In the genomic region with DNA sequence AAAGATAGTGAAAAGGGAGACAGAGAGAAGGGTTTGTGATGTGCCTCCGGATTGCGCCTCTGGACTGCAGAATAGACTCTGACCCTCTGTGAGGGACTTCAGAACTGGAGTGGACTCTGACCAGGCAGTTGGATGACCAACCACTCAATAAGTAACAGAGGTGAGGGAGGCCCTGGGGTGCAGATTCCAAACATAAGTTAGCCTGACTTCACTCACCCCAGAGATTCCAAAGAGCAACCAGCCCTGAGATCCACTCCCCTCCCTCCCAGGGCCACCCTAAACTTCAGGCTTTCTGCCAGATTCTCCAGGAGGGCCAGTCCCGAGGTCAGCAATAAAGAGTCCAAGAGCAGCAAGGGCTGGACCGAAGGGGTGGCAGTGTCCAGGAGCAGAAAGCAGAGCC, we compare ENCODE assay signal across 14 mouse cellular contexts. TPM values are rescaled to one million over a fixed set of nuclear protein-coding genes. Genes with fewer than 3 reads are reported as not detected.
DNase-seq lines count a peak whose midpoint lies in the region; ATAC-seq and TF ChIP-seq lines count a peak whose summit lies in the region.
"Had no signal": no experiment of that assay in that cellular context is flagged by ENCODE, and none has a peak within 500 bp of the region (broad histone marks: within the 10 kb centered on the region; RNA-seq: fewer than 3 reads in every experiment).

No protein-coding gene starts in this region.

- H3K36me3 ChIP-seq in lung, embryonic 15.5 days: no peaks in the 10 kb centered on the region
- no peaks in the 10 kb centered on the region for H3K36me3 ChIP-seq in kidney, embryonic 15.5 days
- H3K36me3 ChIP-seq in liver, adult 2 months (ENCODE audit: control insufficient read depth, insufficient read depth, low read length): no peaks in the 10 kb centered on the region
- H3K36me3 ChIP-seq: embryonic facial prominence, embryonic 13.5 days; heart, embryonic 15.5 days; neural tube, embryonic 12.5 days had no signal

- no peak for TF ChIP-seq CTCF in liver, adult 2 months (IDR thresholded peaks at IDR 0.05; ENCODE audit: low read depth, low read length)

- H3K27ac ChIP-seq in lung, embryonic 15.5 days: no peak overlapping the region
- H3K27ac ChIP-seq in kidney, embryonic 15.5 days: peak overlapping the region; percentile 73
- peak overlapping the region; percentile 71 for H3K27ac ChIP-seq in liver, adult 2 months (replicated peaks; ENCODE audit: insufficient read depth, low read depth, low read length)
- H3K27ac ChIP-seq: embryonic facial prominence, embryonic 13.5 days; heart, embryonic 15.5 days; neural tube, embryonic 12.5 days had no signal

- no peak for TF ChIP-seq POLR2A in liver, adult 2 months (IDR thresholded peaks at IDR 0.05; ENCODE audit: extremely low read depth, insufficient read depth, low read length)

- H3K4me2 ChIP-seq in lung, embryonic 15.5 days: no peak overlapping the region
- no peak overlapping the region for H3K4me2 ChIP-seq in kidney, embryonic 15.5 days
- H3K4me2 ChIP-seq: embryonic facial prominence, embryonic 13.5 days; heart, embryonic 15.5 days; neural tube, embryonic 12.5 days had no signal

- ATAC-seq in lung, embryonic 15.5 days (ENCODE audit: borderline replicate concordance, extremely low read depth, low FRiP score, low TSS enrichment): 0 out of 2 replicates have a peak, but pooled peaks have one; percentile 21
- ATAC-seq in kidney, embryonic 15.5 days (replicated peaks; ENCODE audit: low FRiP score): peak; percentile 83

- no peaks in the 10 kb centered on the region for H3K27me3 ChIP-seq in lung, embryonic 15.5 days
- no peaks in the 10 kb centered on the region for H3K27me3 ChIP-seq in kidney, embryonic 15.5 days
- H3K27me3 ChIP-seq in liver, adult 2 months (ENCODE audit: control insufficient read depth, insufficient read depth, low read length): no peaks in the 10 kb centered on the region
- H3K27me3 ChIP-seq: embryonic facial prominence, embryonic 13.5 days; heart, embryonic 15.5 days; neural tube, embryonic 12.5 days had no signal

- H3K4me1 ChIP-seq in lung, embryonic 15.5 days: peaks cover 10% of the 10 kb centered on the region; the same call in 1 of the 2 replicates
- peaks cover 11% of the 10 kb centered on the region for H3K4me1 ChIP-seq in kidney, embryonic 15.5 days
- peaks cover 18% of the 10 kb centered on the region for H3K4me1 ChIP-seq in liver, adult 2 months (ENCODE audit: control insufficient read depth, insufficient read depth, low read length)
- H3K4me1 ChIP-seq: embryonic facial prominence, embryonic 13.5 days; neural tube, embryonic 12.5 days had no signal

- H3K9me3 ChIP-seq in lung, embryonic 15.5 days: no peaks in the 10 kb centered on the region
- no peaks in the 10 kb centered on the region for H3K9me3 ChIP-seq in kidney, embryonic 15.5 days (replicated peaks)
- H3K9me3 ChIP-seq: embryonic facial prominence, embryonic 13.5 days; heart, embryonic 15.5 days; neural tube, embryonic 12.5 days had no signal

- DNase-seq in lung, postnatal 10 days: no peak
- peak; percentile 98 for DNase-seq in liver, adult 2 months (ENCODE audit: extremely low read depth, low read depth, low spot score)
- no peak for DNase-seq in spleen, adult 18-20 months
- no peak for DNase-seq in urinary bladder, postnatal 25 days (ENCODE audit: low spot score)
- no peak for DNase-seq in right cerebral cortex, postnatal 14 days
- no peak for DNase-seq in retina, postnatal 1 day
- DNase-seq: adrenal gland, adult 2 months; cerebellum, adult 18-20 months; thymus, postnatal 4 days had no signal

- 37% methylated on average over 4 of the region's 4 CpGs for WGBS in lung, embryonic 15.5 days
- 57% methylated on average over 4 of the region's 4 CpGs for WGBS in kidney, embryonic 15.5 days
- 10% methylated on average over 4 of the region's 4 CpGs for WGBS in liver, adult 2 months

- no peaks in the 10 kb centered on the region for H3K79me2 ChIP-seq in liver, adult 2 months (ENCODE audit: control insufficient read depth, insufficient read depth, low read length)

- no peak overlapping the region for H3K4me3 ChIP-seq in lung, embryonic 15.5 days
- no peak overlapping the region for H3K4me3 ChIP-seq in kidney, embryonic 15.5 days (replicated peaks)
- no peak overlapping the region for H3K4me3 ChIP-seq in liver, adult 2 months (ENCODE audit: insufficient read depth, low read depth, low read length)
- H3K4me3 ChIP-seq: embryonic facial prominence, embryonic 13.5 days; heart, embryonic 15.5 days; neural tube, embryonic 12.5 days had no signal

- no peak overlapping the region for H3K9ac ChIP-seq in lung, embryonic 15.5 days
- H3K9ac ChIP-seq in kidney, embryonic 15.5 days: no peak overlapping the region
- H3K9ac ChIP-seq in liver, adult 2 months (ENCODE audit: low read depth, low read length): no peak overlapping the region
- H3K9ac ChIP-seq: embryonic facial prominence, embryonic 13.5 days; heart, embryonic 15.5 days; neural tube, embryonic 12.5 days had no signal

RNA-seq across cellular contexts. Expression of a gene that starts 40.0 kb away (rescaled TPM):
- polyA plus RNA-seq in lung, embryonic 15.5 days (2015; fragmentation: Nextera tagmentation; extraction: Ambion mirVana): 4.1 and 5.3 TPM in 2 replicates
- polyA plus RNA-seq in kidney, embryonic 15.5 days (2015; fragmentation: Nextera tagmentation; extraction: Ambion mirVana): 6.2 and 6.5 TPM in 2 replicates
- 13.1 and 14.4 TPM in 2 replicates for total RNA-seq in liver, adult 2 months (2014; rRNA removed)
- polyA plus RNA-seq in liver, adult 2 months (2012; rRNA removed): 9.1 and 14.1 TPM in 2 replicates

RNA-seq across cellular contexts. Expression of a gene that starts 46.0 kb away (rescaled TPM):
- 2.9 and 3.5 TPM in 2 replicates for polyA plus RNA-seq in lung, embryonic 15.5 days (2015; fragmentation: Nextera tagmentation; extraction: Ambion mirVana)
- 3.0 and 3.4 TPM in 2 replicates for polyA plus RNA-seq in kidney, embryonic 15.5 days (2015; fragmentation: Nextera tagmentation; extraction: Ambion mirVana)
- 12.1 and 13.0 TPM in 2 replicates for total RNA-seq in liver, adult 2 months (2014; rRNA removed)
- 8.0 and 8.5 TPM in 2 replicates for polyA plus RNA-seq in liver, adult 2 months (2012; rRNA removed)
